Mouse (Mus musculus): ENCODE data around the gene Pde4d. TPM values are rescaled to one million over a fixed set of nuclear protein-coding genes. Genes with fewer than 3 reads are reported as not detected.
A peak's percentile ranks its signal among the peaks of the same experiment; 100 is the strongest.

The Pde4d gene
- polyA plus RNA-seq, 1 experiment from 2014 or later, result 14.9 TPM

DNA sequence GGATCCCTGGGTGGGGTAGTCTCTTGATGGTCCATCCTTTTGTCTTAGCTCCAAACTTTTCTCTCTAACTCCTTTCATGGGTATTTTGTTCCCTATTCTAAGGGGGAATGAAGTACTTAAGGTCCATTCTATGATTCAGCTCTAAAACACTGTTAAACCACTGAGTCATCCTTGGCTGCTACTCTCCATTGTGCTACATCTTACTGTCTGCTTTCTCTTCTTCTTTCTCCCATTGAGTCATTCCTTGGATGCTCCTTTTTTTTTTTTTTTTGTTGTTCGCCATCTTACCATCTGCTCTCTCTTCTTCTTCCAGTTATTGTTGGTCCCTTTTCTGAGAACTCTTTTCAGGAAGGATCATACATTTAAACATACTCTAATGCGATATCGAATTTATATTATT, 30.7 kb downstream of the Pde4d start:
- Histone ChIP-seq H3K27ac (ENCODE audit: low read length) (no peak overlapping the region), H3K27me3 (ENCODE audit: control insufficient read depth, insufficient read depth, low read depth, low read length) (no peaks in the 10 kb centered on the region), H3K4me2 (ENCODE audit: low read depth, low read length) (no peak overlapping the region), H3K36me3 (ENCODE audit: control insufficient read depth, insufficient read depth, low read length) (no peaks in the 10 kb centered on the region), H3K4me3 (ENCODE audit: low read length) (no peak overlapping the region), H3K9me3 (ENCODE audit: control insufficient read depth, low read length) (no peaks in the 10 kb centered on the region), H3K9ac (ENCODE audit: low read length) (no peak overlapping the region), H3K4me1 (replicated peaks; ENCODE audit: control insufficient read depth, insufficient read depth, low read length) (no peaks in the 10 kb centered on the region)
- WGBS, result 90% methylated on average over 3 of the region's 3 CpGs
- no peak for ATAC-seq (ENCODE audit: low read depth)

DNA sequence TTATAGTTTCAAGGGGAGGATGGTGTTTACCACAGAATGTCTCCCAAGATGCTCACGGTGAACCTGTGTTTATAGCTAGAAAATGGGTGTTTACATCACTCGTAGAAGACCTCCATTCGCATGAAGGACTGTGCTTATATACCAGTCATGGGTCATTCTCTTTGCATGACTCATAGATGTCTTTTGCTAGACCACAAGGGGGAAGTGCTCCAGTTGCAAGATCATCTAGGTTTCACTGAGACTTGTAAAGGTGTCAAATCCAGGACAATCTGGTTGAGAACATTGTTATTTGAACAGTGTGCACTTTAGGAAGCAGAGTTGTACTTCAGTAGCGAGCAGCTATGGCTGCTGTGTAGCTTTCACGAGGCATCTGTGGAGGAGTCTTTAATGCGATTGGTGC, 35.3 kb downstream of the Pde4d start:
- Histone ChIP-seq H3K4me3 (ENCODE audit: low read length) (no peak overlapping the region), H3K4me2 (ENCODE audit: low read depth, low read length) (no peak overlapping the region), H3K9me3 (ENCODE audit: control insufficient read depth, low read length) (no peaks in the 10 kb centered on the region), H3K27ac (ENCODE audit: low read length) (no peak overlapping the region), H3K9ac (ENCODE audit: low read length) (no peak overlapping the region), H3K36me3 (ENCODE audit: control insufficient read depth, insufficient read depth, low read length) (no peaks in the 10 kb centered on the region), H3K4me1 (replicated peaks; ENCODE audit: control insufficient read depth, insufficient read depth, low read length) (no peaks in the 10 kb centered on the region), H3K27me3 (ENCODE audit: control insufficient read depth, insufficient read depth, low read depth, low read length) (no peaks in the 10 kb centered on the region)
- no peak for ATAC-seq (ENCODE audit: low read depth)
- 52% methylated on average over 6 of the region's 6 CpGs for WGBS

DNA sequence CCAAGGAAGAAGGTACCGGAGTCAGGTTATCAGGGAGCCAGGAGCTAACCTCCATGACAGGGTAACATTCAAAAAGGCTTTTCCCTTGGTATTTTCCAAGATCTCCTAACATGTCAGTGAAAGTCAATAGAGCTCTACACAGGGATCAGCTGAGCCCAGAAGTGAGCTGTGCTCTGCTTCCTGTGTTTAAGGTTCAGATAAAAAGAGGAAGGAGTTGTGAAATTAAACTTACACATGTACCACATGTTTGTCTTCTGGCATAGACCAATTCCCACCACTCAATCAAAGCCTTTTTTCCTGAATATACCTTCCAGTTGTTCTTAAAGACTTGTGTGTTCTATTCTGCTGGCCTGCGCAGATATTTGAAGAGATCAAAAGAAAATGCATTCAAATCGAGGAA, 37.3 kb downstream of the Pde4d start:
- Histone ChIP-seq H3K27ac (ENCODE audit: low read length) (no peak overlapping the region), H3K9me3 (ENCODE audit: control insufficient read depth, low read length) (no peaks in the 10 kb centered on the region), H3K9ac (ENCODE audit: low read length) (no peak overlapping the region), H3K27me3 (ENCODE audit: control insufficient read depth, insufficient read depth, low read depth, low read length) (no peaks in the 10 kb centered on the region), H3K4me2 (ENCODE audit: low read depth, low read length) (no peak overlapping the region), H3K4me3 (ENCODE audit: low read length) (no peak overlapping the region), H3K36me3 (ENCODE audit: control insufficient read depth, insufficient read depth, low read length) (no peaks in the 10 kb centered on the region), H3K4me1 (replicated peaks; ENCODE audit: control insufficient read depth, insufficient read depth, low read length) (no peaks in the 10 kb centered on the region)
- 77% methylated on average over 3 of the region's 3 CpGs for WGBS
- ATAC-seq (ENCODE audit: low read depth), result no peak

DNA sequence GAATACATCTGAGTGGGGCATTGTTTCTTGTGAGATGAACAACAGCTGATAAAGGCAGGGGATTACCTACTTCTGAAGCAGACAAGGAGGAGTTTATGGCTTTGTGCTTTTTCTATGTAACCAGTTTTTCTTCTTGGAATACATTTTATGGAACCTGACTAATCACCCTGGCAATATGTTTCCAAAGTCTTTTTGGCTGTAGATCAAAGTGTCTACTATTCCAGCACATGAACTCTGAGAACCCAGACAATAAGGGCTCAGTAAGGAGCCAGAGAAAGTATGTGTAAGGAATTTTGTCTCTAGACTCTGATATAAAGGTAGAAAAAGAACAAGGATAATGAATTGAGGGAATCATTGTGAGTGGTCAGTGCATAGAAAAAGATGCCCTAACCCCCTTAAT, 40.1 kb downstream of the Pde4d start:
- H3K4me2 ChIP-seq (ENCODE audit: low read depth, low read length), result no peak overlapping the region
- no peaks in the 10 kb centered on the region for H3K9me3 ChIP-seq (ENCODE audit: control insufficient read depth, low read length)
- no peak overlapping the region for H3K9ac ChIP-seq (ENCODE audit: low read length)
- H3K4me1 ChIP-seq (replicated peaks; ENCODE audit: control insufficient read depth, insufficient read depth, low read length), result no peaks in the 10 kb centered on the region
- no peaks in the 10 kb centered on the region for H3K36me3 ChIP-seq (ENCODE audit: control insufficient read depth, insufficient read depth, low read length)
- no peak for ATAC-seq (ENCODE audit: low read depth)
- H3K4me3 ChIP-seq (ENCODE audit: low read length), result no peak overlapping the region
- H3K27me3 ChIP-seq (ENCODE audit: control insufficient read depth, insufficient read depth, low read depth, low read length), result no peaks in the 10 kb centered on the region
- H3K27ac ChIP-seq (ENCODE audit: low read length), result no peak overlapping the region

DNA sequence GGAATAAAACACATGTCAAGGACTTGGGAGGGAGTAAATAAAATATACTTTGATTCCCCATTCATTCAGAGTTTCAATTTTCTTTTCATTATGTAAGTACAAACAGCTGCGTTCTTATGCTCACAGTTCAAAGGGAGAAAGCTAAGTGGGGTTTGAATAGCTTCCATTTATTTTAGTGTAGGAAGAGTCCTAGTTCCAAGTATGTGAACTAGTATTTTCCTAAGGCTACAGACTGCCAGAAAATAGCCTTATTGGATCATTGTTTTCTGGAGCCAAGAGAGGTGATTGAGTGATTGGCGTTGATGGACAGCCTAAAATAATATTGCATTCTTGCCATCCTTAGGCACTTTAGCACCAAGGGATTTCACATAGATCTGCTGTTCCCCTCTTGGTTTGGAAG, 41.1 kb downstream of the Pde4d start:
- Histone ChIP-seq H3K27me3 (ENCODE audit: control insufficient read depth, insufficient read depth, low read depth, low read length) (no peaks in the 10 kb centered on the region), H3K9me3 (ENCODE audit: control insufficient read depth, low read length) (no peaks in the 10 kb centered on the region), H3K36me3 (ENCODE audit: control insufficient read depth, insufficient read depth, low read length) (no peaks in the 10 kb centered on the region), H3K4me1 (replicated peaks; ENCODE audit: control insufficient read depth, insufficient read depth, low read length) (no peaks in the 10 kb centered on the region), H3K4me2 (ENCODE audit: low read depth, low read length) (no peak overlapping the region), H3K27ac (ENCODE audit: low read length) (no peak overlapping the region), H3K4me3 (ENCODE audit: low read length) (no peak overlapping the region), H3K9ac (ENCODE audit: low read length) (no peak overlapping the region)
- ATAC-seq (ENCODE audit: low read depth), result no peak
- WGBS, result 79% methylated on average over 2 of the region's 2 CpGs

DNA sequence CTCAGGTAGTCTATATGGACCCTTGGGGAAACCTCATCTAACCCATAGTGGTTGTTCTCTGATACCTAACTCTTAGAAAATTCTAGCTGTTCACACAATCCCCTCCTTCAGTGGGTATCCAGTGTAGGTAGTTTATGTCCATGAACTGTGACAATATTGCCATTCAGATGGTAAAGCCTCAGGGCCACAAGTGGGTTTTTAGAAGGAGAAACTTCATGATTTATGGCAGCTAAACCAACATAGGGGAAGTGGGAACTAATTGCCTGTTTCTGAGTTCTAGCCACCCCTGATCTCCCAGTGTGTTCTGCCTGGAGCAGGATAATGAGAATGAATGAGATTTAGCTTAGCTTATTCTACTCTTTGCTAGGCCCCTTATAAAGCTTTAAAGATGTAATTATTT, 43.1 kb downstream of the Pde4d start:
- H3K27ac ChIP-seq (ENCODE audit: low read length), result no peak overlapping the region
- ATAC-seq (ENCODE audit: low read depth), result no peak
- no peaks in the 10 kb centered on the region for H3K36me3 ChIP-seq (ENCODE audit: control insufficient read depth, insufficient read depth, low read length)
- H3K4me1 ChIP-seq (replicated peaks; ENCODE audit: control insufficient read depth, insufficient read depth, low read length), result no peaks in the 10 kb centered on the region
- no peaks in the 10 kb centered on the region for H3K9me3 ChIP-seq (ENCODE audit: control insufficient read depth, low read length)
- no peak overlapping the region for H3K4me3 ChIP-seq (ENCODE audit: low read length)
- no peak overlapping the region for H3K9ac ChIP-seq (ENCODE audit: low read length)
- H3K4me2 ChIP-seq (ENCODE audit: low read depth, low read length), result no peak overlapping the region
- no peaks in the 10 kb centered on the region for H3K27me3 ChIP-seq (ENCODE audit: control insufficient read depth, insufficient read depth, low read depth, low read length)

DNA sequence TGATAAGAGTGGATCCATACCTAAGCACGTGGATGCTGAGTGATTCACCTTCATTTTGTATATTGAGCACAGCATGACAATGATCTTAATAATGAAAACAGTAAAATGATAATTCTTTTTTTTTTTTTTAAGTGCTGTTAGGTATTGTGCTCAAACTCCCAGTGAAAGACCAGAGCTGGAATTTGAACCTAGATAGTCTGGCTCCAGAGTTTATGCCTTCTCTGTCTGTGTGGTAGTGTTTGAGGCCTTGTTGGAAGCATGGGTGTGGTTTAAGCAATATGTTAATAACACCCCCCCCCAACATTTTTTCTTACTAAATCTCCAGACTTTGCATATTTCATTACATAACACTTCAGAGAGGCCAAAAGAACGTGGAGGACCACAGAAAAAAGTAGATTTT, 44.6 kb downstream of the Pde4d start:
- no peak for ATAC-seq (ENCODE audit: low read depth)
- no peaks in the 10 kb centered on the region for H3K4me1 ChIP-seq (replicated peaks; ENCODE audit: control insufficient read depth, insufficient read depth, low read length)
- 41% methylated on average over 2 of the region's 2 CpGs for WGBS
- H3K4me2 ChIP-seq (ENCODE audit: low read depth, low read length), result no peak overlapping the region
- no peaks in the 10 kb centered on the region for H3K9me3 ChIP-seq (ENCODE audit: control insufficient read depth, low read length)
- no peak overlapping the region for H3K27ac ChIP-seq (ENCODE audit: low read length)
- no peaks in the 10 kb centered on the region for H3K36me3 ChIP-seq (ENCODE audit: control insufficient read depth, insufficient read depth, low read length)
- no peaks in the 10 kb centered on the region for H3K27me3 ChIP-seq (ENCODE audit: control insufficient read depth, insufficient read depth, low read depth, low read length)
- H3K4me3 ChIP-seq (ENCODE audit: low read length), result no peak overlapping the region
- H3K9ac ChIP-seq (ENCODE audit: low read length), result no peak overlapping the region

DNA sequence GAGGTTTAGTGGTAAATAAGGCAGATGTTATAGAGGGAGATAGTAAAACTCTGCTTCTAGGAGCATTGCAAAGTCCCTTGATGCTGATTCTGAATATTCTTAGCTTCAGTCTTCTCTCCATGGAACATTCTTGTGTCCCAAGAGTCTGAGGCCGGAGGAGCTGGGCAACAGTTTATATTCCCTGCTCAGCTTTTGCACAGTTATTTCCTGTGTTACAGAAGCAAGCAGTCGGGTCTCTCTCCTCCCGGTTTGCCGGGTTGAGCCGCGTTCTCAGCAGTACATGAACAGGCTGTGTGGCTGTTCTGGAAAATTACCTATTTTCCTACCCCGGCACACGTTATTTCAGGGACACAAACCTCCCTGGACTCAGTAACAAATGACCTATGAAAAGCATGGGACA, 48.0 kb downstream of the Pde4d start:
- Histone ChIP-seq H3K27me3 (ENCODE audit: control insufficient read depth, insufficient read depth, low read depth, low read length) (no peaks in the 10 kb centered on the region), H3K4me2 (ENCODE audit: low read depth, low read length) (peak overlapping the region; percentile 5; the same call in 1 of the 2 replicates), H3K9ac (ENCODE audit: low read length) (no peak overlapping the region), H3K27ac (ENCODE audit: low read length) (no peak overlapping the region), H3K4me1 (replicated peaks; ENCODE audit: control insufficient read depth, insufficient read depth, low read length) (no peaks in the 10 kb centered on the region), H3K9me3 (ENCODE audit: control insufficient read depth, low read length) (no peaks in the 10 kb centered on the region), H3K4me3 (ENCODE audit: low read length) (no peak overlapping the region), H3K36me3 (ENCODE audit: control insufficient read depth, insufficient read depth, low read length) (no peaks in the 10 kb centered on the region)
- no peak; the same call in 1 of the 2 replicates for ATAC-seq (ENCODE audit: low read depth)
- 42% methylated on average over 8 of the region's 8 CpGs for WGBS

DNA sequence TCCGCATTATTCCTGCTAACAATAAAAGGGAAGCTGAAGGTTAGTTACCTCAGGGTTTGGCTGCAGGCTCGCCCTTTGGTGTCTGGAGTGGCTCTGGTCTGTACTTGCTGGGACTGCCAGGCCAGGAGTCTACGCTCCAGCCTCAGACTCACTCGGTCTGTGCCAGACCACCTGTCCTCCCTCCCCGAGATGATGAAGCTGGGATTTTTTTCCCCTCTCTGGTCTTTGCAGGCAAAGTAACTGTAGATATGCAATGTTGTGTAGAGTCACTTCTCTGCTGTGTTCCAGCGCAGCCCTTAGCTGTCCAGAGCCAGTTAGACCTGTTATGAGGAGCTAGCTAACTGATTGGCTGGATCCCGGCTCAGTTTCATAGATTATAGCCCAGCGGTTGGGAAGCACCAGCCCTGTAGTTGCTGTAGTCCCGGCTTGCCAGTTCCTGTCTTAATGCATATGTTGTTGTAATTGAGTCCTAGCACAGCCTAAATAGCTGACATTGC, 48.5 kb downstream of the Pde4d start:
- Histone ChIP-seq H3K9me3 (ENCODE audit: control insufficient read depth, low read length) (no peaks in the 10 kb centered on the region), H3K4me2 (ENCODE audit: low read depth, low read length) (peak overlapping the region; percentile 10; the same call in 1 of the 2 replicates), H3K27ac (ENCODE audit: low read length) (no peak overlapping the region), H3K4me1 (replicated peaks; ENCODE audit: control insufficient read depth, insufficient read depth, low read length) (no peaks in the 10 kb centered on the region), H3K9ac (ENCODE audit: low read length) (no peak overlapping the region), H3K4me3 (ENCODE audit: low read length) (no peak overlapping the region), H3K36me3 (ENCODE audit: control insufficient read depth, insufficient read depth, low read length) (no peaks in the 10 kb centered on the region), H3K27me3 (ENCODE audit: control insufficient read depth, insufficient read depth, low read depth, low read length) (no peaks in the 10 kb centered on the region)
- ATAC-seq (ENCODE audit: low read depth), result peak; percentile 72
- WGBS, result 44% methylated on average over 9 of the region's 9 CpGs

DNA sequence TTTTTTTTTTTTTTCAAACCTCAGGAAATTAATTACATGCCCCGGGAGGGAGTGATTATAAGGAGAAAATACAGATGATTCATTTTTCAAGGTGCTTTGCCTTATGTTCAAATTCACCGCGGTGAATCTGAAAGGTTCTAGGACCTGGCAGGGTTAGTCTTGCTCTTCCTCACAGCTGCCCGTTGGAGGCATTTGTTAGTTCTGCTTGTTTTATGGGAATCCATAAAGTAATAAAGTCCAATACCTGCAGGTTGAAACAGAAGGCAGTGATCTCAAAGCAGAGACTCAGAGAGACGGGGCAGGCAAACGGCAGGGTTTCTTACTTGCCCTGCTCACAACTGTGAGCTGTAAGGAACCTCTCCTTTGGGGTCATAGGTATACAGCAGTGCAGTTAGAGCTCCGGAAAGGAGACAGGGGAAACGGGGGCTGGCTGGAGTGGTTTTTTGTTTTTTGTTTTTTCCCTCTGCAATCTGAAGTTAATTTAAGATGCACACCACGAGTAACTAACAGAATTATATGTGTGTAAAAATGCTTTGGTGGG, 49.1 kb downstream of the Pde4d start:
- H3K4me1 ChIP-seq (replicated peaks; ENCODE audit: control insufficient read depth, insufficient read depth, low read length), result no peaks in the 10 kb centered on the region
- H3K9me3 ChIP-seq (ENCODE audit: control insufficient read depth, low read length), result no peaks in the 10 kb centered on the region
- H3K9ac ChIP-seq (ENCODE audit: low read length), result no peak overlapping the region
- no peaks in the 10 kb centered on the region for H3K27me3 ChIP-seq (ENCODE audit: control insufficient read depth, insufficient read depth, low read depth, low read length)
- H3K4me2 ChIP-seq (ENCODE audit: low read depth, low read length), result no peak overlapping the region
- 45% methylated on average over 9 of the region's 9 CpGs for WGBS
- no peaks in the 10 kb centered on the region for H3K36me3 ChIP-seq (ENCODE audit: control insufficient read depth, insufficient read depth, low read length)
- H3K27ac ChIP-seq (ENCODE audit: low read length), result no peak overlapping the region
- ATAC-seq (ENCODE audit: low read depth), result no peak
- H3K4me3 ChIP-seq (ENCODE audit: low read length), result no peak overlapping the region
